Mouse (Mus musculus) G1E-ER4 (cell line): Measurements from ENCODE around the gene Btnl6. TPM values are rescaled to one million over a fixed set of nuclear protein-coding genes. Genes with fewer than 3 reads are reported as not detected.

Source experiments
- GATA1 ChIP-seq: IDR thresholded peaks from one replicate; pipeline ENCODE4 v1.8.0; 2012; ENCODE audit warnings: low read length, inconsistent platforms
- polyA plus RNA-seq: library from polyadenylated mRNA; stranded (reverse); fragments of >175 nt; gene quantifications from 2 replicates; pipeline ENCODE4 v1.2.3, GENCODE M21; 2012

Btnl6 gene
- not detected in 2 replicates for polyA plus RNA-seq

DNA sequence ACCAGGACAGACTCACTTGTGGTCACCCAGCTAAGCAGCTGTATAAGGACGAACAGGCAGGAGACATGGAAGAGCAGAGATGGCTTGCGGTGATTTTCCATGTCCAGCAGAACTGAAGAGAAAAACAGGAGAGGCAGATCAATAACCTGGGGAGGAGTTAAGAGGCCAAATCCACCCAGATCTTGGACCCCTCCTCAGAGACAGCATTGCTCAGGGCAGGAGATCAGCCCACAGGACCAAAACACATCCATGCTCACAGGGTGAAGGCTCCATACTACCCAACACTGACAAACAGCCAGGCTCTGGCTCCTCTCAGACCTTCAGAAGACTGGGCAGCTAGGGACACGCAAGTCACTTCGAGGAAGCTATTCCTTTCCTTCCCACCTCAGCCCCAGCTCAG lies at the start of gene Btnl6:
Gene Btnl6, minus strand, starts transcription at position 101 of the 400 bp plus-strand sequence.
- TF ChIP-seq GATA1 = no peak

- TF ChIP-seq GATA1 = no peak
Measured at GRCm38 (mm10) chr17:34564796-34565195, 47.6 kb upstream of the Btnl6 start.

- no peak for TF ChIP-seq GATA1
Measured at GRCm38 (mm10) chr17:34564003-34564421, 46.9 kb upstream of the Btnl6 start, which contains the start of gene Notch4. Notch4 (plus strand) TSS chr17:34564268.

- TF ChIP-seq GATA1 = no peak
Measured at GRCm38 (mm10) chr17:34563354-34563753, 46.2 kb upstream of the Btnl6 start.

- no peak for TF ChIP-seq GATA1
Measured at GRCm38 (mm10) chr17:34562595-34562994, 45.4 kb upstream of the Btnl6 start.

DNA sequence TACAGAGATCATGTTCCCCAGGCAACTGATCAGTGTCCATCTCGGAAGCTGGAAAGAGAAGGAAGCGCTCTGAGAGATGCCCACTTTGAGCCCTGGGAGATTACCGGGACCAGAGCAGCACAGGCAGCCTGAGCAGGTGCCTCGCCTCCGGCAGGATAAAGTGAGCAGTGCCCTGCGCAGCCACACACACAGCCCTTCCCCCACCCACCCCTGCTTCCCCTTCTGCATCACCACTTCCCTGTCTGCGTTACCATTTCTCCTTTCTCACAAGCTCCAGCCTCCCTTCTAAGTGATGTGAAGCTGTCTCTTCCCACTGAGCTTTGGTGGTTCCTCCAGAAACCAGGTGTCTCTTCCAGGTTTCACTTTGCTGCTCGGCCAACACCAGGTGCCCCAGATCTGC lies 44.0 kb upstream of the Btnl6 start:
- TF ChIP-seq GATA1 = no peak

DNA sequence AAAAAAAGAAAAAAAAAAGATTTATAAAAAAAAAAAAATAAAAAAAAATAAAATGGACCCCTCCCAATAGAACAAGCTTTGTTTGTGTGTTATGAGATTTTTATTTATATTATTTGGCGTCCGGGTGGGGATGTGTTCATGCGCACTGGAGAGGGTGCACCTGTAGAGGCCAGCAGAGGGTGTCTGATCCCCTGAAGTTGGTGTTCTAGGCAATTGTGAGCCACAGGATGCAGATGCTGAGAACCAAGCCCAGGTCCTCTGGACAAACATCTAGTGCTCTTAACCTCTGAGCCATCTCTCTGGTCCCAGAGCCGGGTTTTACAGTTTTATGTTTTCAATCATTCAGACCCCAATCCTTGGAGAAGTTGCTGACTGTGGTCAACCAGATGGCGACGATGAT lies 43.3 kb upstream of the Btnl6 start:
- no peak for TF ChIP-seq GATA1

- TF ChIP-seq GATA1 = no peak
Measured at GRCm38 (mm10) chr17:34559895-34560294, 42.7 kb upstream of the Btnl6 start.

- no peak for TF ChIP-seq GATA1
Measured at GRCm38 (mm10) chr17:34559116-34559515, 42.0 kb upstream of the Btnl6 start.

DNA sequence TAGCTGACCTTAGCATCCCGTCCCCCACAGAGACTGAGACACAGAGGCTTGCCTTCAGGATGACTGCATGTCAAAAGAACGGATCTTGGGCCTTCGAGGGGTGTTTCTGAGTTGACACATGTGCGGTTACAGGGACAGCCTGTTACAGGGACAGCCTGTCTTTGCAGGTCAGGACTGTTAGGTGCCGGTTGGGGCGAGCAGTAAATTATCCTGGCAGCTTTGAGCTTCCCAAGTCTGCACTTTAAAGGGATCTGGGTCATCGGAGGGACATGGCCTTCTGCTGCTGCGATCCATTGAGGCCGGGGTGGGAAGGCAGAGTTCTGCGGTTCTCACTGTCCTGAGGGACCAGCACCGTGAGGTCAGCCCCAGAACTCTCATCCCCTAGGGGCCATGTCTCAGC lies 40.3 kb upstream of the Btnl6 start:
- no peak for TF ChIP-seq GATA1

DNA sequence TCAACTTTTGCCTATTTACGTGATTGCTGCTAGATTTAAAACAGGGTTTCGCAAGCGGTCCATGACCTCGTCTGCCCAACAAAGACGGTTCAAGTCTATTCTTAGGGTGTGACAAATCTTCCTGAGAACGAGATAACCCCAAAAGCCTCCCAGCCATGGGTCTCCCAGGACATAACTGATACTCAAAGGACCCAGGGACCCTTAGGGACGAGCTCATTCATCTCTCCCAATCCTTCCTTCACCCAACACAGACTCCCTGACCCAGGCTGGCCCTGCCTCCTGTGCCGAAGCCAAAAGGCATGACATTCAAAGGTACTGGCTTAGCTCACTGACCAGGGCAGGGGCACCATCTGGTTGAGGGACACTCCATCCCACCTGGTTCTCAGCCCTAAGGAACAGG lies 39.3 kb upstream of the Btnl6 start:
- TF ChIP-seq GATA1 = no peak

DNA sequence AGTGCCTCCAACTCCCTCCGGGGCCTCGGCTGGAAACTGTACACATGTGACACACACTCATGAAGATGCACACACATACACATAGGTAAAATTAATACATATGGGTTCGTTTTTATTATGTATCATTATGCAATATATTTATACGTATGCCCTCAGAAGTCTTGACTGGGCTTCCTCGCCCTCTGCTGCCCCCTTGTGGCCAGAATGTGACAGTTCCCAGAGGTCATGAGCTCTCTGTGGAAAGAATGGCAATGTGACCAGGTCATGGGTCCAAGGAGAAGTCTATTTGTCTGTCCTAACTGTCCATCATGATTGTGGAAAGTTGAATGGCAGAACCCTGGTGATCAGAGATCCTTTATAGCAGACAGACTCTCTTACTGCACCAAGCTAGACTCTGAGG lies 38.3 kb upstream of the Btnl6 start:
- TF ChIP-seq GATA1 = no peak

- no peak for TF ChIP-seq GATA1
Measured at GRCm38 (mm10) chr17:34549843-34550242, 32.7 kb upstream of the Btnl6 start.

DNA sequence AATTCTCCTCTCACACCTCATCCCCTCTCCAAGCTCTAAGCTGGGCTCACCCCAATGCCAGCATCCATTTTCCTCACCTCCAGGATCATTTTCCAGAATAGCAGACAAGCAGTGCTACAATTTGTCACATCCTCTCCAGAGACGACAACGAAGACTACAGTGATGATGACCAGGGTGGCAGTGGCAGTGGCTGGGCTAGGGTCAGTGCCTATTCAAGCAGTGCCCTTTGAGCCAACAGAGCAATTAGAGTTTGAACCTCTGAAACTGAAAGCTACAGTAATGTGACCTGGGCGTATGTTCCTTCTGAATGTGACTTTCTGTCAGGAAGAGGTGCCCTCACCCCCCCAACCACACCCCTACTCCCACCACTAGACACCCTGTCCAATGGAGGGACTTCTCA lies 32.0 kb upstream of the Btnl6 start:
- no peak for TF ChIP-seq GATA1

DNA sequence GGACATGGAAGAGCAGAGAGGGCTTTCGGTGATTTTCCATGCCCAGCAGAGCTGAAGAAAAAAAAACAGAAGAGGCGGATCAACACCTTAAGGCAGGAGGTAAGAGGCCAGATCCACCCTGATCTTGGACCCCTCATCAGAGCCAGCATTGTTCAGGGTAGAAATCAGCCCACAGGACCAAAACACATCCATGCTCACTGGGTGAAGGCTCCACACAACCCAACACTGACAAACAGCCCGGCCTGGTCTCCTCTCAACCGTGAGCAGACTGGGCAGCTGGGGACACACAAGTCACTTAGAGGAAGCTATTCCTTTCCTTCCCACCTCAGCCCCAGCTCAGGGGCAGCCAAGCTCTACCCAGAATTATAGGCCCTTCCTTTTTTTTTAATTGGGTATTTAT lies 30.4 kb upstream of the Btnl6 start:
- no peak for TF ChIP-seq GATA1

DNA sequence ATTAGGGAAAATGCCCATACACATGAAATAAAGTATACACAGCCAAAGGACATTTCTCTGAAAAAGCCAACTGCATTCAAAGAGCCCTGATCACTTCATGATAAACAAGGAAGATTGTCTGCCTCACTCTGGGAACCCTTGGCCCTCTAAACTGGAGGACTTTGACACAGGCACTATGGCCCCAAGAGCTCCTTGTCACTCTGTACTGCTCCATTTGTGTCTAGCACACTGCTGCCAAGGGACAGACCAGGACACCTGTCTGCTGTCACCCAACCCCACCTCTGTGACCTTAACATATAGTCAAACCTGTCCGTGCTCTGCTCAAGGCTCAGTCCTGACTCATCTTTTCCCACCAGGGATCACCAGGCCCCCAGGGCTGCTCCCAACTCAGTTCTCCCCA lies 29.6 kb upstream of the Btnl6 start:
- no peak for TF ChIP-seq GATA1

- no peak for TF ChIP-seq GATA1
Measured at GRCm38 (mm10) chr17:34532671-34533070, 15.5 kb upstream of the Btnl6 start.

DNA sequence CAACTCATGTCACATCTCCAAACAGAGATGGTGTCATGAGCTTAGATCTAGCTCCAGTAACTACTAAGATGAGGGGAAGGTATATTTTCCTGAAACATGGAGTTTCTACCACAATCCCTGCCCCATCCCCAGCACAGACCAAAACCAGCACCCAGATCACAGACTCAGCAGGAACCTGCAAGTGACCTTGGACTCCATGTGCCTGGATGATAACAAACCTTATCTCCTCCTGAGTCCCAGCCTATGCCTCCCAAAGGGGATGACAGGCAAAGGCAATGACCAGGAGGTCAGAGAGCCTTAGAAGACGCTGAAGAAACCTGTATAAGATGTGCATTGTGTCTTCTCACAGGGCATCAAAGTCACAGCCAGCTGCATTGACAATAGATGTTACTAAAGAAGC lies 1.8 kb upstream of the Btnl6 start:
- no peak for TF ChIP-seq GATA1
